Mouse (Mus musculus) bone marrow, adult 2 months (tissue): Measurements from ENCODE around the gene Msmp.

Experiments used
- CTCF ChIP-seq: fragments of 200-500 bp; IDR thresholded peaks from 2 replicates; pipeline ENCODE4 v1.5.1; 2011; ENCODE audit warnings: low read length, control low read depth; ENCODE audit not compliant: control insufficient read depth, insufficient read depth
- POLR2A ChIP-seq: fragments of 200-500 bp; IDR thresholded peaks from 2 replicates; pipeline ENCODE4 v1.6.1; 2011; ENCODE audit warnings: low read depth, mild to moderate bottlenecking, control low read depth, low read length, borderline replicate concordance; ENCODE audit not compliant: control insufficient read depth

DNA sequence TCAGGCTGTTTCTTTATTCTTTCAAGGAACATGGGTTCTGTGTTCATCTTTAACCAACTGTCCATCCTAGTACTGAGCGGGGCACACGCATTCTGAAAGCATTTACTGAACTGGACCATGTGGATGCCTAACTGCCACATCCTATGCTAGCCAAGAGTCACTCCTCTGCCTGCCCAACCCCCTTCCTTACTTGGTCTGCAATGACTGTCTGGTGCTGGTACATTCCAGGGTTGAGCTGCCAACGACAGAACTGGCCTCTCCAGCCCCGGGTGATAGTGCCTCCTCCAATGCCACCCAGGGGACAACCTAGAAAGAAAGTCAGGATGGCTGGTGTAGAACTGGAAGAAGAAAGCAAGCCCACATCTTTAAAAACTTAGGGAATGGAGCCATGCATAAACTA, 10.7 kb downstream of the Msmp start:
- TF ChIP-seq POLR2A (no peak), CTCF (no peak)
